Mouse (Mus musculus): ENCODE results near the gene Brca2. TPM values are rescaled to one million over a fixed set of nuclear protein-coding genes. Genes with fewer than 3 reads are reported as not detected.

Gene Brca2
- polyA plus RNA-seq, 1 experiment = 1.4 TPM

GRCm38 (mm10) chr5:150513264-150513663, 9.2 kb upstream of the Brca2 start:
- TF ChIP-seq TAL1 (IDR thresholded peaks at IDR 0.05; ENCODE audit: low read length) (no peak), GATA1 (IDR thresholded peaks at IDR 0.05; ENCODE audit: low read length) (no peak)
- H3K4me3 ChIP-seq (replicated peaks) = no peak overlapping the region
- H3K36me3 ChIP-seq (ENCODE audit: control insufficient read depth) = no peaks in the 10 kb centered on the region
- H3K27me3 ChIP-seq (ENCODE audit: control insufficient read depth) = peaks cover 7% of the 10 kb centered on the region
- peaks cover 4% of the 10 kb centered on the region for H3K9me3 ChIP-seq (ENCODE audit: control insufficient read depth, low read length)
- no peaks in the 10 kb centered on the region; the same call in 1 of the 2 replicates for H3K4me1 ChIP-seq (ENCODE audit: control insufficient read depth)

- Histone ChIP-seq H3K9me3 (ENCODE audit: control insufficient read depth, low read length) (peaks cover 4% of the 10 kb centered on the region), H3K27me3 (ENCODE audit: control insufficient read depth) (peaks cover 7% of the 10 kb centered on the region), H3K4me3 (replicated peaks) (no peak overlapping the region), H3K36me3 (ENCODE audit: control insufficient read depth) (no peaks in the 10 kb centered on the region), H3K4me1 (ENCODE audit: control insufficient read depth) (no peaks in the 10 kb centered on the region; the same call in 1 of the 2 replicates)
- TF ChIP-seq TAL1 (IDR thresholded peaks at IDR 0.05; ENCODE audit: low read length) = no peak
- no peak for TF ChIP-seq GATA1 (IDR thresholded peaks at IDR 0.05; ENCODE audit: low read length)
Measured at GRCm38 (mm10) chr5:150514027-150514426, 8.4 kb upstream of the Brca2 start.

- TF ChIP-seq TAL1 (IDR thresholded peaks at IDR 0.05; ENCODE audit: low read length) (no peak), GATA1 (IDR thresholded peaks at IDR 0.05; ENCODE audit: low read length) (no peak)
- Histone ChIP-seq H3K4me3 (replicated peaks) (no peak within 1 kb of the TSS), H3K4me1 (ENCODE audit: control insufficient read depth) (peaks cover 13% of the 10 kb centered on the region), H3K9me3 (ENCODE audit: control insufficient read depth, low read length) (peaks cover 4% of the 10 kb centered on the region), H3K27me3 (ENCODE audit: control insufficient read depth) (peaks cover 7% of the 10 kb centered on the region), H3K36me3 (ENCODE audit: control insufficient read depth) (no peaks in the 10 kb centered on the region)
Measured at GRCm38 (mm10) chr5:150518064-150518463, 4.4 kb upstream of the Brca2 start, which contains the start of gene Zar1l. TSS of gene Zar1l (minus strand) at chr5:150518164.

- Histone ChIP-seq H3K4me1 (ENCODE audit: control insufficient read depth) (peaks cover 28% of the 10 kb centered on the region), H3K36me3 (ENCODE audit: control insufficient read depth) (peaks cover 10% of the 10 kb centered on the region), H3K27me3 (ENCODE audit: control insufficient read depth) (peaks cover 7% of the 10 kb centered on the region), H3K4me3 (replicated peaks) (no peak overlapping the region), H3K9me3 (ENCODE audit: control insufficient read depth, low read length) (no peaks in the 10 kb centered on the region)
- TF ChIP-seq GATA1 (IDR thresholded peaks at IDR 0.05; ENCODE audit: low read length) = no peak
- no peak for TF ChIP-seq TAL1 (IDR thresholded peaks at IDR 0.05; ENCODE audit: low read length)
Measured at GRCm38 (mm10) chr5:150519551-150519950, 2.9 kb upstream of the Brca2 start.

- peaks cover 8% of the 10 kb centered on the region for H3K9me3 ChIP-seq (ENCODE audit: control insufficient read depth, low read length)
- H3K4me3 ChIP-seq (replicated peaks) = peak overlapping the region; percentile 88
- no peak for TF ChIP-seq TAL1 (IDR thresholded peaks at IDR 0.05; ENCODE audit: low read length)
- no peak for TF ChIP-seq GATA1 (IDR thresholded peaks at IDR 0.05; ENCODE audit: low read length)
- peaks cover 33% of the 10 kb centered on the region for H3K36me3 ChIP-seq (ENCODE audit: control insufficient read depth)
- no peaks in the 10 kb centered on the region for H3K27me3 ChIP-seq (ENCODE audit: control insufficient read depth)
- H3K4me1 ChIP-seq (ENCODE audit: control insufficient read depth) = peaks cover 46% of the 10 kb centered on the region
Measured at GRCm38 (mm10) chr5:150522867-150523234, 421 bp downstream of the Brca2 start.

- H3K36me3 ChIP-seq (ENCODE audit: control insufficient read depth) = peaks cover 55% of the 10 kb centered on the region
- no peaks in the 10 kb centered on the region for H3K27me3 ChIP-seq (ENCODE audit: control insufficient read depth)
- TF ChIP-seq GATA1 (IDR thresholded peaks at IDR 0.05; ENCODE audit: low read length) = no peak
- no peak for TF ChIP-seq TAL1 (IDR thresholded peaks at IDR 0.05; ENCODE audit: low read length)
- peaks cover 8% of the 10 kb centered on the region for H3K9me3 ChIP-seq (ENCODE audit: control insufficient read depth, low read length)
- no peak overlapping the region for H3K4me3 ChIP-seq (replicated peaks)
- peaks cover 61% of the 10 kb centered on the region for H3K4me1 ChIP-seq (ENCODE audit: control insufficient read depth)
Measured at GRCm38 (mm10) chr5:150525239-150525638, 2.8 kb downstream of the Brca2 start.

- peaks cover 57% of the 10 kb centered on the region for H3K36me3 ChIP-seq (ENCODE audit: control insufficient read depth)
- peaks cover 43% of the 10 kb centered on the region for H3K9me3 ChIP-seq (ENCODE audit: control insufficient read depth, low read length)
- H3K27me3 ChIP-seq (ENCODE audit: control insufficient read depth) = no peaks in the 10 kb centered on the region
- no peak for TF ChIP-seq TAL1 (IDR thresholded peaks at IDR 0.05; ENCODE audit: low read length)
- no peak for TF ChIP-seq GATA1 (IDR thresholded peaks at IDR 0.05; ENCODE audit: low read length)
- no peaks in the 10 kb centered on the region for H3K4me1 ChIP-seq (ENCODE audit: control insufficient read depth)
- H3K4me3 ChIP-seq (replicated peaks) = no peak overlapping the region
Measured at GRCm38 (mm10) chr5:150541302-150541701, 18.9 kb downstream of the Brca2 start.

- no peaks in the 10 kb centered on the region for H3K27me3 ChIP-seq (ENCODE audit: control insufficient read depth)
- H3K4me3 ChIP-seq (replicated peaks) = no peak overlapping the region
- peaks cover 45% of the 10 kb centered on the region for H3K36me3 ChIP-seq (ENCODE audit: control insufficient read depth)
- no peaks in the 10 kb centered on the region for H3K4me1 ChIP-seq (ENCODE audit: control insufficient read depth)
- TF ChIP-seq TAL1 (IDR thresholded peaks at IDR 0.05; ENCODE audit: low read length) (no peak), GATA1 (IDR thresholded peaks at IDR 0.05; ENCODE audit: low read length) (no peak)
- H3K9me3 ChIP-seq (ENCODE audit: control insufficient read depth, low read length) = peaks cover 37% of the 10 kb centered on the region
Measured at GRCm38 (mm10) chr5:150543184-150543583, 20.8 kb downstream of the Brca2 start.

GRCm38 (mm10) chr5:150551637-150552036, 29.2 kb downstream of the Brca2 start:
- Histone ChIP-seq H3K27me3 (ENCODE audit: control insufficient read depth) (no peaks in the 10 kb centered on the region), H3K4me1 (ENCODE audit: control insufficient read depth) (no peaks in the 10 kb centered on the region), H3K4me3 (replicated peaks) (no peak overlapping the region), H3K36me3 (ENCODE audit: control insufficient read depth) (peaks cover 83% of the 10 kb centered on the region), H3K9me3 (ENCODE audit: control insufficient read depth, low read length) (no peaks in the 10 kb centered on the region)
- TF ChIP-seq TAL1 (IDR thresholded peaks at IDR 0.05; ENCODE audit: low read length) (no peak), GATA1 (IDR thresholded peaks at IDR 0.05; ENCODE audit: low read length) (no peak)

GRCm38 (mm10) chr5:150559519-150560103, 37.2 kb downstream of the Brca2 start:
- H3K36me3 ChIP-seq (ENCODE audit: control insufficient read depth) = peaks cover 96% of the 10 kb centered on the region
- no peaks in the 10 kb centered on the region for H3K27me3 ChIP-seq (ENCODE audit: control insufficient read depth)
- TF ChIP-seq TAL1 (IDR thresholded peaks at IDR 0.05; ENCODE audit: low read length) (no peak), GATA1 (IDR thresholded peaks at IDR 0.05; ENCODE audit: low read length) (no peak)
- no peaks in the 10 kb centered on the region for H3K9me3 ChIP-seq (ENCODE audit: control insufficient read depth, low read length)
- H3K4me1 ChIP-seq (ENCODE audit: control insufficient read depth) = peaks cover 4% of the 10 kb centered on the region; the same call in 1 of the 2 replicates
- H3K4me3 ChIP-seq (replicated peaks) = no peak overlapping the region

All from erythroblast, embryonic 14.5 days (primary cell).